Mouse (Mus musculus) Muller cell, postnatal 12 days (primary cell): ENCODE results near the gene Plekhh3.
"Not testable (repeated sequence)": the region's sequence is repeated elsewhere in the genome, so short reads cannot be mapped to it uniquely, and the experiment has no call there.

Source experiments
- DNase-seq: peaks from one replicate; pipeline ENCODE4 v3.0.0-alpha.2; 2015; ENCODE audit errors: inconsistent ontology term

Plekhh3 gene

DNA sequence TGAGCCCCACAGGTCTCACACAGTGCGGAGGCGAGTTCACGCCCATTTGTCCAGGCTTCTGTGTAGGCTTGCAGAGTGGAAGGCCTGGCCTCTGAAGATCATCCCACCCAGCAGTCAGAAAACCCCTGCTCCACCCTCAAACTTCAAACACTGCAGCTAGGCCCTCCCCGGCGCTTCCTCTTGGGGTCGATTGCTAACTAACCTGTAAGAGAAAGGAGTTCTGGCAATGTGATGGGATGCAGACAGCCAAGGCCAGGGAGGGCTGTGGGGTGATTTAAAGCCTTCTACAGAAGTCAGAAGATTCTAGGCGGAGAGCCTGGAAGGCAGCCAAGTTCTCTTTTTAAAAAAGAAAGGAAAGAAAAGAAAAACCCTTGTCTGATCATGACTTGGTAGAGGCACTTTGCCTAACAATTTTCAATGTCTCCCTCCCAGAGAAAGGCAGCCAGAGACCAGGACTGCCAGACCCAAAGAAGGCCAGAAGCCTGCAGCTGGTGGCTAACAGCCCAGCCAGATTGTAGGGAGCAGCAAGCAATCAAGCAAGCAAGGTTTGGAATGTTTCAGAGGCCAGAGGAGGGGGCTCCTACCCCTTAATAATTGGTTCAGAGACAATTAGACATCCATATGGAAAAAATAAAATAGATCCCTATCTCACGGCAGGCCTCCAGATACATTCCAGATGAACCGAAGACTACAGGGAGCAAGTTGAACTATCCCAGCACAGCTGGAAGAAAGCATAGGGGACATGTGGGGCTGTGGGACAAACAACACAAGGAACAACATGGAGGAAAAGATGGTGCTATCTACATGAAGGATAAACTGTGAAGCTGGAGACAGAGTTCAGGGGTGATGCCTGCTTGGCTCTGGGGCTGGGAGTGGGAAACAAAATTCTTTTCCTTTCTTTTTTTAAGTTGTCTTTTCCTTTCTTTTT, 21.7 kb downstream of the Plekhh3 start:
- DNase-seq, result peak; percentile 45

DNA sequence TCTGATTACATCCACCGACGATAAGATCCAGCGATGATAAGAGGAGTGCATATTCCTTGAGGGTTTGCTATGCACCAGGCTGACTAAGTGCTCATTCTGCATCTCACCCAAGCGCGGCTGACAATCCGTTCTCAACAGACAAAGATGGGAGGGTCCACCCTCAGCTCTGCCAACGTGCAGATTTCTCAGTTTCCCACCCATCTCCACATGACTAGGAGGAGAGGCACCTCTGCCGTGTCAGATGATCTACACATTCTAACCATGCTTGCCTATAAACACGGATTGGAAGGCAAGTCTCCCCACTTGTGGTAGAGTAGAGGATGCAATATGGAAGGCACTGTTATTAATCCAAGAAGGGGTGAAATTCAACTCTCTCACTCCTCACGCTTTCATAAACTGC, 22.4 kb downstream of the Plekhh3 start:
- DNase-seq, result no peak

DNA sequence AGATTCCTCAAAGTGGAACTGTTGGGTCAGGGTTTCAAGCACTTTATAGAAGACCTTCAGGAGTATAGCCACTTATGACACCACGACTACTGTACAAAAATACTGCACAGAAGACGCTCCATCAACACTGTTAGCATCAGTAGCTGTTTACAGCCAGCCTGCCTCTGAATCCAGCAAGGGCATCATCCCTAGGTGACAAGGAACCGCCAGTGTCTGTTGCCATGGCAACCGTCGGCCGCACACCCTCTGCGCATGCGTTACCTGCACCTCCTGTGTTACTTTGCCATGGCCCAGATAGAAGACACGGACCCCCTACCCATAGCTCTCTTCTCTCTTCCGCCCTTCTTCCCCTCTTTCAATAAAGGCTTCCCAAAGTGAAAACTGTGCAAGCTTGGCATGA, 24.8 kb downstream of the Plekhh3 start:
- no peak for DNase-seq

DNA sequence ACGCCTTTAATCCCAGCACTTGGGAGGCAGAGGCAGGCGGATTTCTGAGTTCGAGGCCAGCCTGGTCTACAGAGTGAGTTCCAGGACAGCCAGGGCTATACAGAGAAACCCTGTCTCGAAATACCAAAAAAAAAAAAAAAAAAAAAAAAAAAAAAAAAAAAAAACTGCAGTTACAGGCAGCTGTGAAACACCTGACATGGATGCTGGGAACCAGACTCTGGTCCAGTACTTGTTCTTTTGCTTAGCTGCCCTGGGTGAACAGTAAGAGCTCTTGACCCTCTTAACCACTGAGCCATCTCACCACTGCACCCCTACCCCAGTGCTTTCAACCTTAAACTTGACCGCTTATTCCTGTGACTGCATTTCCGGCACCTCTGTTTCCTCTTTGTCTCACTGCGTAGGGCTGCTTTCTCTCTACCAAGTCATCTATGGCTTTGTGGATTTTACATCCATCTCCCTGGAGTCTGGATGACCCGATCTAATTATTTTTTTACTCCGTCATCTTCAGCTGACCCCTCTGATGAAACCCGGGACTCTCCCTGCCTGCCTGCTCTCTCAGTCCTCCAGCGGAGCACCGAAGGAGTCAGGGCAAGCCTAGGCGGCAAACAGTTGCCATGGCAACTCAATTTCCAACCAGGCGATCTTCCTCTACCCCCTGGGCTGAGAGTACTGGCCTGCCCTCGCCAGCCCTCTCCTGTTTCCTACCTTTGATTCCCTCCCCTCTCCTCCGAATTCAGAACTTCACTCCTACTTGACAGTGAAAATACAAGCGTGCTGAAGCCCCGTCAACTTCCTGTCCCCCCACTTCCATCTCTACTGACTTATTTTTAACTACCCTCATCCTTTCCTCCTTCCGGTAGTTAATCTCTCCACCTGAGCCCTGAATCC, 27.6 kb downstream of the Plekhh3 start:
- DNase-seq, result no peak

DNA sequence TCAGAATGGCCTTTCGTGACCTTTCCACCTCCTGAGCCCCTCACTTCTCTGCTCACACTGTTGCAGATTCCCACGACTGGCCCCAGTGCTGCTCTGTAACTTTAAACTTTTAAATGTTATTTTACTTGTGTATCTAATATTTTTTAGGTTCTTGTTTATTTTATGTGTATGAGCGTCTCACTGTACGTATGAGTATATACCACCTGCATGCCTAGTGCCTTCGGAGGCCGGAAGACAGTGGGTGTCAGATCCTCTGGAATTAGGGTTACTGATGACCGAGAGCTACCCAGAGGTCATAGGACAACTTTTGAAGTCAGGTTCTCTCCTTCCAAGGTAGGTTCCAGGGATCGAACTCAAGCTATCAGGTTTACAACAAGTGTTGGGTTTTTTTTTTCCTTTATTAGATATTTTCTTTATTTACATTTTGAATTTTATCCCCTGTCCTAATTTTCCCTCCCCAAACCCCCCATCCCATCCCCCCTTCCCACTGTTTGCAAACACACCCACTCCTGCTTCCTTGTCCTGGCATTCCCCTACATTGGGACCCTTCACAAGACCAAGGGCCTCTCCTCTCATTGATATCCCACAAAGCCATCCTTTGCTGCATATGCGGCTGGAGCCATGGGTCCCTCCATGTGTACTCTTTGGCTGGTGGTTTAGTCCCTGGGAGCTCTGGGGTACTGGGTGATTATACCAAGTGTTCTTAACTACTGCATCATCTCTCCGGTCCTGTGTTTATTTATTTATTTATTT, 28.8 kb downstream of the Plekhh3 start:
- DNase-seq, result no peak

GRCm38 (mm10) chr11:101141088-101141487, 30.1 kb downstream of the Plekhh3 start:
- no peak for DNase-seq

- DNase-seq, result peak; percentile 89
Observed at GRCm38 (mm10) chr11:101140164-101140819, 30.9 kb downstream of the Plekhh3 start.

DNA sequence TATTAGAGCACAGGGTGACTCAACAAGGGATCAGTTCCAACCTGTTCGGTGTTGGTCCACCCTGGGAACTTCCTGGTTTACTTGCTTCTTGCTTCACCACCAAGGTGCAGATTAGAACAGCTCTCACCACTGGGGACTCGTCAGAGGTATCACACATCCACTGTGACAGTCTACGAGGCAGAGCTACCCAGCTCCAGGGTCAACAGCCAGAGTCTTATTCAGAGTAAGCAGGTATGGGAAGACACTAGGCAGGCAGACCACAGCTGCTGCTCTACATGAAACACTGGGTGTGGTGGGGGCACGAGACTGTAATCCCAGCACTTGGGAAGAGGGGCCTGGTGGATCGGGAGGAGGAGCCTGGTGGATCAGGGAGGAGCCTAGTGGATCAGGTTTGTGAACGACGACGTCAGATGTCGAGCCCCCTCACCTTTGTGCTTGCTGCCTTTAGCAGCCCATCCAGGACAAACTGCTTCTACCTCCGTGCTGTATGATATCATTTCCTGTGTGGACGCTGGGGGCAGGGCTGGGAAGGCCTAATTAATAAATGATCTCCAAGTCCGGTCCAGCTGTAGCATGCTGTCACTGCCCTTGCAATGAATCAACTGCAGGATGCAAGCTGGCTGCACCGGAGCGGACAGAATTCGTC, 32.5 kb downstream of the Plekhh3 start:
- peak; percentile 81 for DNase-seq

GRCm38 (mm10) chr11:101137000-101137399, 34.2 kb downstream of the Plekhh3 start:
- DNase-seq, result no peak

DNA sequence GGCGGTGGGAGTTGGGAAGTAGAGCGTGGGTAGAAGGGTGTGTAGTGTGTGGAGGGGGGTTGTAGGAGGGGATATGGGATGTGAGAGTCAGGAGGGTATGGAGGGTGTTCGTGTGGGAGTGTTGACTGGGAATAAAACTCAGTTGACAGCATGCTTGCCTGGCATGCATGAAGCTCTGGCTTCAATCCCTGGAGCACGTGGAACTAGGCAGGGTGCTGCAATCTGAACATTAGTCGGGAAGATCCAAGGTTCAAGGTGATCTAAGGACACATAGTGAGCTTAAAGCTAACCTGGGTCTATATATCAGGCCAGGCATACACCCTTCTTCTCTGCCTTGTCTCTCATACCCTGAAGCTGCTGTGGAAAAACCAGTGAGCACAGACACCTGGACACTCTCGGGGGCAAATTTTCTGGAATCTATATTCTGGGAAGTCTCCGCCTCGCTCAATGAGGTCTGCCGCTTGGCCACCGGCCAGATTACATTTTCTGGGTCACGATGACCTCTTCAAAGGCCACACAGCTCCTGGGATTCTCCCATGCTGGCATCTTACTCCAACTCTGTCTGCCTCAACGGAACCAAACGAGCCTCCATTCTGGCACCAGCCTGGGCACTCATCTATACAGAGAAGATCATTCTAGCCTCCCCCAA, 36.8 kb downstream of the Plekhh3 start:
- DNase-seq, result no peak

- no peak for DNase-seq
Observed at GRCm38 (mm10) chr11:101133037-101133436, 38.1 kb downstream of the Plekhh3 start.

DNA sequence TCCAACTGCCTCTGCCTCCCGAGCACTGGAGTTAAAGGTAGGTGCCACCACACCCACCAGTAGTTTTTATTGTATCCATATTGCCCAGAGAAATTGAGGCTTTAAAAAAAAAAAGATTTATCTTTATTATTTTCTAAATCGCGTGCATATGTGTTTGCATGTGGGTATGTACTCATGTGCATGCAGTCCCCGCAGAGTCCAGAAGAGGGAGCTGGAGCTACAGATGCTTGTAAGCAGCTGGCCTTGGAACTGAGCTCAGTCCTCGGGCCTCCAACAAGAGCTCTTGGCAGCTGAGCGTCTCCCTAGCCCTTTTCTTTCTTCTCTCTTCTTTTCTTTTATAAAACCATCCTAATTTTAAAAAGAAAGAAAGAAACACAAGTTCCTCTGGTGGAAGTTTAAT, 39.5 kb downstream of the Plekhh3 start:
- no peak for DNase-seq

GRCm38 (mm10) chr11:101131187-101131586, 40.0 kb downstream of the Plekhh3 start:
- no peak for DNase-seq

GRCm38 (mm10) chr11:101130056-101130756, 40.9 kb downstream of the Plekhh3 start:
- no peak for DNase-seq

GRCm38 (mm10) chr11:101128996-101129577, 42.1 kb downstream of the Plekhh3 start:
- DNase-seq, result no peak

GRCm38 (mm10) chr11:101127075-101127474, 44.1 kb downstream of the Plekhh3 start:
- no peak for DNase-seq

GRCm38 (mm10) chr11:101125008-101125407, 46.1 kb downstream of the Plekhh3 start:
- not testable (repeated sequence) for DNase-seq

- not testable (repeated sequence) for DNase-seq
Observed at GRCm38 (mm10) chr11:101124494-101124893, 46.7 kb downstream of the Plekhh3 start.

- DNase-seq, result peak; percentile 64
Observed at GRCm38 (mm10) chr11:101120545-101121188, 50.5 kb downstream of the Plekhh3 start.
